Mouse (Mus musculus) C3H10T1/2 (cell line): Measurements from ENCODE around the gene Slc4a3. TPM values are rescaled to one million over a fixed set of nuclear protein-coding genes. Genes with fewer than 3 reads are reported as not detected.

Experiments used
- polyA plus RNA-seq, 2 experiments: library from polyadenylated mRNA; unstranded; fragments of >200 nt; fragmentation: generic; extraction: Trizol; gene quantifications; one replicate each; pipeline ENCODE4 v1.2.1; 2012; ENCODE audit warnings: missing spikeins in 2 of 2

Gene Slc4a3
- 1 to 10 TPM; 1.3 to 8.9 TPM for polyA plus RNA-seq

DNA sequence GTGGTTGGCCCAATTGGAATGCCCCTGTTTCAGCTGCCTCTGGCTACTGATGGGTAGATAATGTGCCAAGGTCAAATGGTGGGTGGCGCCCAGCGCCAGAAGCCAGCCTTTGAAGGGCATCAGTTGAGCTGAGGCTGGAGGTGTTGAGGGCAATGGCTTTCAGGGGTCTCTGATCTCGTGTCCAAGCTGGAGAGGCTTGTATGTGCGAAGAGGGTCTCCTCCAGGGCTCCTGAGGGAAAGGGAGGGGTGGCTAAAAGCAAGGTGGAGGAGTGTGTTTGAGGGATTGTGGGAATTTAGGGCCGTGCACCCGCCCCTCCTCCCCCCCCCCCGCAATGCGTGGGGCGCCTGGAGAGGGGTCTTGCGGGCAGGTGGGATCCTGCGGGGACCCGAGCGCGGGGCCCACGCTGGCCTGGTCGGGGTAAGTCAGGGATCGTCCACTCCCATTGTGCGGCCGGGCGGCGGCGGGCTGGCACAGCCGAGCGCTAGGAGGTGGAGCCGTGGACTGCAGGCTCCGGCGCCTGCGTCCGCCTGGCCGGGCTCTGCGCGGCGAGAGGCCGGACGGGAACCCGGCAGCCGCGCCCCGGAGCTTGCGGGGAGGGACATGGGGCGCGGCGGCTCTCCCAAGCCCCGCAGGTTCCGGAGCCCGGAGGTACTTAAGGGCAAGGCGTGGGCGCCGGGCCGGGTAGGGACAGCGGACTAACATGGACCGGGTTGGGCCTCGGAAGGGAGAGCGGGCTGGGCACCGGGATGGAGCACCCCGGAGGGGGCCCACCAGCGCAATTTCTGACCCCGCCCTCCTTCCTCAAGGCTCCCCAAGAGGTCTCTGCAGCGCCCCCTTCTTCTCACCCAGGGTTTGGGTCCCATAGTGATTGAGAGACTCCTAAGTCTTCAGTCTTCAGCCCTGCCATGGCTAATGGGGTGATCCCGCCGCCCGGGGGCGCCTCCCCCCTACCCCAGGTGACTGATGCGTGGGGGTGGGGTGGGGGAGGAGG lies at the start of gene Slc4a3:
Gene Slc4a3 (plus strand): TSS at position 302 of the 992 bp plus-strand sequence.

GRCm38 (mm10) chr1:75505956-75506831 lies 39.9 kb upstream of the Slc4a3 start, which contains the start of gene Obsl1:
Obsl1 (minus strand) TSS chr1:75506452.

DNA sequence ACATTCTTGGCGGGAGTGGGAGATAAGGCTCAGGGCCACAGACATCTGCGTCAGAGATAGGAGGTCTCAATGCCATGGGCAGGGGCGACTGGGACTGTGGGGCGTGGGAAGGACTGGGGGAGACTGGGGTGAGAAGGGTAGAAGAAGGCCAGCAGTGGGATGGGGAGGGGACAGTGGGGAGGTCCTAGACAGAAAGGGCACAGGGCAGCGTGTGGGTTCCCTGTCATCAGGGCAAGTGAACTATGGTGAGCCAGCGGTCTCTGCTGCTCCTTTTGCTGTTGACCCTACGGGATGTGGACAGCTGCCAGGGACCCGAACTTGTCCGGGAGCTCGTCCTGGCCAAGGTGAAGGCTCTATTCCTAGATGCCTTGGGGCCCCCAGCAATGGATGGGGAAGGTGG lies 39.1 kb upstream of the Slc4a3 start, which contains the start of gene Inha:
Gene Inha (plus strand): TSS at position 72 of the 400 bp plus-strand sequence.

GRCm38 (mm10) chr1:75521321-75522031 lies 24.6 kb upstream of the Slc4a3 start, which contains the start of gene Stk11ip:
Stk11ip (plus strand) TSS chr1:75521529.

Other genes with a start within 250 kb of the Slc4a3 start
- 100 to 1,000 TPM in 1 of 2 experiments, 10 to 100 TPM in 1; 81.6 to 131 TPM for gene Dnpep, start 228.3 kb upstream of the Slc4a3 start, polyA plus RNA-seq
- gene Des, start 185.9 kb upstream of the Slc4a3 start, polyA plus RNA-seq, result 1 to 10 TPM; 1.0 to 1.3 TPM
- 10 to 100 TPM in 1 of 2 experiments, 1 to 10 TPM in 1; 7.3 to 31.3 TPM for gene Speg, start 171.0 kb upstream of the Slc4a3 start, polyA plus RNA-seq
- gene Gmppa, start 110.3 kb upstream of the Slc4a3 start, polyA plus RNA-seq, result 100 to 1,000 TPM in 1 of 2 experiments, 10 to 100 TPM in 1; 59.9 to 119 TPM
- gene Asic4, start 95.8 kb upstream of the Slc4a3 start, polyA plus RNA-seq, result under 1 TPM in 1 of 2 experiments, not detected in 1; 0.04 TPM
- gene Chpf, start 67.0 kb upstream of the Slc4a3 start, polyA plus RNA-seq, result 100 to 1,000 TPM in 1 of 2 experiments, 10 to 100 TPM in 1; 40.9 to 104 TPM
- gene Tmem198, start 66.7 kb upstream of the Slc4a3 start, polyA plus RNA-seq, result 1 to 10 TPM in 1 of 2 experiments, under 1 TPM in 1; 0.25 to 1.3 TPM
- gene Obsl1, start 39.8 kb upstream of the Slc4a3 start, polyA plus RNA-seq, result 10 to 100 TPM; 20.0 to 73.7 TPM
- gene Inha, start 39.2 kb upstream of the Slc4a3 start, polyA plus RNA-seq, result 1 to 10 TPM in 1 of 2 experiments, under 1 TPM in 1; 0.47 to 6.2 TPM
- 1 to 10 TPM; 4.5 to 9.4 TPM for gene Stk11ip, start 24.7 kb upstream of the Slc4a3 start, polyA plus RNA-seq